ENCODE assay signal across 8 mouse cellular contexts in the genomic region with DNA sequence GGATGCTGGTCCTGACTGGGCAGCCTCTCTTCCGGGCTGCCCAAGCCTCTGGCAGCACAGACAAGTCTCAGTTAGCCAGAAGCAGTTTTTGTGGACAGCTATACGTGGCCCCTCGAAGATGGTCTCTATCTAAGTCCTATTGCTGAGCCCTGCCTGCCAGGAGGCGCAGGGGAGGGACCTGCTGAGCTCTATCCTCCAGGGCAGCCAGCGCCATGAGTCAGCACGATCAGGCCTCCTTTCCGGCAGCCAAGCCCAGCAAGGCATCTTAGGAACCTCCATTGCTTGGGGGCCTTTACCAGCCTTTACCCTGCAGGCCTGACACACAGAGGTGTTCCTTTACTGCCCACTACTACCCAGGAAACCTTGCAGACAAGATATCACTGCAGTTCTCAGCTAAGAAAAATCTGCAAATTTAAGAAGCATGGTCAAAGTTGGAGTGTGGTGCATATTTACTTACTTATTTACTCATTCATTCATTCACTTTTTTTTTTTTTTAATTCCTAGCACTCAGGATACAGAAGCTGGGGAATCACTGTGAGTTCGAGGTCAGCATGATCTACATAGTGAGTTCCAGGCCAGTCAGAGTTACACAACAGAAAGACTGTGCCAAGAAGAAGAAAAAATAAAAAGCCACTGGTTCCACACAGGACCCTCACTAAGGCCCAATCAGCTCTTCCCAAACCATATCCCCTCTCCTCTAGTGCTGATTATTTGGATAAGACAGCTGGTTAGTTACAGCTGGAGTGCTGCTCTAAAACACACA. TPM values are rescaled to one million over a fixed set of nuclear protein-coding genes. Genes with fewer than 3 reads are reported as not detected.
A peak's percentile ranks its signal among the peaks of the same experiment; 100 is the strongest.
DNase-seq lines count a peak whose midpoint lies in the region; ATAC-seq lines count a peak whose summit lies in the region.
"Had no signal": no experiment of that assay in that cellular context is flagged by ENCODE, and none has a peak within 500 bp of the region (broad histone marks: within the 10 kb centered on the region; RNA-seq: fewer than 3 reads in every experiment).

No protein-coding gene starts in this region.

- H3K9ac ChIP-seq in midbrain, embryonic 14.5 days (replicated peaks; ENCODE audit: low read length), result no peak overlapping the region
- no peak overlapping the region for H3K9ac ChIP-seq in midbrain, embryonic 11.5 days (ENCODE audit: low read length)
- 0 out of 2 replicates have a peak overlapping the region, but pooled peaks have one; percentile 3 for H3K9ac ChIP-seq in stomach, embryonic 16.5 days (ENCODE audit: low read length)

- no peaks in the 10 kb centered on the region for H3K9me3 ChIP-seq in midbrain, embryonic 14.5 days (ENCODE audit: control insufficient read depth, low read length)
- H3K9me3 ChIP-seq in midbrain, embryonic 11.5 days (ENCODE audit: control insufficient read depth, low read length), result no peaks in the 10 kb centered on the region
- H3K9me3 ChIP-seq in stomach, embryonic 16.5 days (replicated peaks; ENCODE audit: control insufficient read depth, low read length), result no peaks in the 10 kb centered on the region

- intact Hi-C loops in heart, postnatal 36 days (cut with DNase I), result no loop called here

- H3K27me3 ChIP-seq in midbrain, embryonic 14.5 days (ENCODE audit: control insufficient read depth, insufficient read depth, low read length), result no peaks in the 10 kb centered on the region
- H3K27me3 ChIP-seq in midbrain, embryonic 11.5 days (ENCODE audit: control insufficient read depth, insufficient read depth, low read length), result no peaks in the 10 kb centered on the region
- H3K27me3 ChIP-seq in stomach, embryonic 16.5 days (ENCODE audit: control insufficient read depth, insufficient read depth, low read length), result no peaks in the 10 kb centered on the region

- no peaks in the 10 kb centered on the region for H3K4me1 ChIP-seq in midbrain, embryonic 14.5 days (ENCODE audit: control insufficient read depth, insufficient read depth, low read length)
- no peaks in the 10 kb centered on the region for H3K4me1 ChIP-seq in midbrain, embryonic 11.5 days (ENCODE audit: control insufficient read depth, insufficient read depth, low read length)
- peaks cover 31% of the 10 kb centered on the region for H3K4me1 ChIP-seq in stomach, embryonic 16.5 days (ENCODE audit: control insufficient read depth, insufficient read depth, low read length)

- H3K4me3 ChIP-seq in midbrain, embryonic 14.5 days (replicated peaks; ENCODE audit: low read depth, low read length), result no peak overlapping the region
- H3K4me3 ChIP-seq in midbrain, embryonic 11.5 days (ENCODE audit: low read depth, low read length), result no peak overlapping the region
- no peak overlapping the region for H3K4me3 ChIP-seq in stomach, embryonic 16.5 days (replicated peaks; ENCODE audit: low read length)

- DNase-seq in midbrain, embryonic 14.5 days, result no peak
- DNase-seq in midbrain, embryonic 11.5 days (ENCODE audit: low spot score, missing footprints), result no peak
- peak; percentile 53 for DNase-seq in brain, adult 2 months (ENCODE audit: low read depth, low spot score)
- peak; percentile 19 to 40 for DNase-seq in heart, postnatal 36 days
- no peak for DNase-seq in cerebellum, postnatal 36 days
- DNase-seq in layer of hippocampus, adult 11-12 months (ENCODE audit: low spot score), result no peak
- DNase-seq: cerebellum, adult 9-10 months had no signal

- H3K4me2 ChIP-seq in midbrain, embryonic 14.5 days (ENCODE audit: low read length), result no peak overlapping the region
- H3K4me2 ChIP-seq in midbrain, embryonic 11.5 days, result no peak overlapping the region
- H3K4me2 ChIP-seq in stomach, embryonic 16.5 days (ENCODE audit: low read depth, low read length), result no peak overlapping the region

- H3K36me3 ChIP-seq in midbrain, embryonic 14.5 days (ENCODE audit: control insufficient read depth, insufficient read depth, low read length), result peaks cover 14% of the 10 kb centered on the region; the same call in 1 of the 2 replicates
- no peaks in the 10 kb centered on the region; the same call in 1 of the 2 replicates for H3K36me3 ChIP-seq in midbrain, embryonic 11.5 days (ENCODE audit: control insufficient read depth, insufficient read depth, low read length)
- H3K36me3 ChIP-seq in stomach, embryonic 16.5 days (ENCODE audit: control insufficient read depth, insufficient read depth, low read length), result no peaks in the 10 kb centered on the region

- 49% methylated on average over 8 of the region's 8 CpGs for WGBS in midbrain, embryonic 14.5 days
- 45% methylated on average over 8 of the region's 8 CpGs for WGBS in midbrain, embryonic 11.5 days
- 50% methylated on average over 8 of the region's 8 CpGs for WGBS in stomach, embryonic 16.5 days

- 0 out of 2 replicates have a peak overlapping the region, but pooled peaks have one; percentile 5 for H3K27ac ChIP-seq in midbrain, embryonic 14.5 days (replicated peaks; ENCODE audit: low read depth, low read length)
- no peak overlapping the region for H3K27ac ChIP-seq in midbrain, embryonic 11.5 days (ENCODE audit: low read depth, low read length)
- H3K27ac ChIP-seq in stomach, embryonic 16.5 days (ENCODE audit: low read length), result peak overlapping the region; percentile 14; the same call in 1 of the 2 replicates

- no peak for ATAC-seq in midbrain, embryonic 14.5 days (ENCODE audit: low FRiP score, low TSS enrichment)
- ATAC-seq in midbrain, embryonic 11.5 days (ENCODE audit: low FRiP score), result no peak
- ATAC-seq in stomach, embryonic 16.5 days (ENCODE audit: insufficient read depth, low FRiP score), result no peak

RNA-seq across cellular contexts. Expression of gene Stx2, which starts 7.5 kb away (rescaled TPM):
- 10.4 and 15.6 TPM in 2 replicates for polyA plus RNA-seq in midbrain, embryonic 14.5 days (2014; fragmentation: Nextera tagmentation; extraction: Ambion mirVana)
- 26.0 and 27.6 TPM in 2 replicates for polyA plus RNA-seq in midbrain, embryonic 11.5 days (2014; fragmentation: Nextera tagmentation; extraction: Ambion mirVana)
- total RNA-seq in heart, postnatal 36 days (2021), result 10 to 100 TPM; 12.2 to 20.5 TPM
- polyA plus RNA-seq in stomach, embryonic 16.5 days (2015; fragmentation: Nextera tagmentation; extraction: Ambion mirVana), result 27.8 and 30.6 TPM in 2 replicates

RNA-seq across cellular contexts. Expression of gene Ran, which starts 19.0 kb away (rescaled TPM):
- polyA plus RNA-seq in midbrain, embryonic 14.5 days (2014; fragmentation: Nextera tagmentation; extraction: Ambion mirVana), result 391 and 451 TPM in 2 replicates
- polyA plus RNA-seq in midbrain, embryonic 11.5 days (2014; fragmentation: Nextera tagmentation; extraction: Ambion mirVana), result 948 and 951 TPM in 2 replicates
- total RNA-seq in heart, postnatal 36 days (2021), result 100 to 1,000 TPM in 1 of 2 experiments, 10 to 100 TPM in 1; 86.3 to 103 TPM
- 421 and 484 TPM in 2 replicates for polyA plus RNA-seq in stomach, embryonic 16.5 days (2015; fragmentation: Nextera tagmentation; extraction: Ambion mirVana)

RNA-seq across cellular contexts. Expression of gene Rimbp2, which starts 47.6 kb away (rescaled TPM):
- polyA plus RNA-seq in midbrain, embryonic 14.5 days (2014; fragmentation: Nextera tagmentation; extraction: Ambion mirVana), result 5.1 and 5.8 TPM in 2 replicates
- 1.5 and 1.6 TPM in 2 replicates for polyA plus RNA-seq in midbrain, embryonic 11.5 days (2014; fragmentation: Nextera tagmentation; extraction: Ambion mirVana)
- under 1 TPM in 1 of 2 experiments, not detected in 1; 0.19 TPM for total RNA-seq in heart, postnatal 36 days (2021)
- 0.39 and 0.42 TPM in 2 replicates for polyA plus RNA-seq in stomach, embryonic 16.5 days (2015; fragmentation: Nextera tagmentation; extraction: Ambion mirVana)

Comparison
In these comparisons a context has a peak if more than half of its experiments do, and no peak if none do; other contexts are left out.
1. DNase-seq: peak in brain, adult 2 months (single experiment) and heart, postnatal 36 days (2 of 2); none in midbrain, embryonic 14.5 days (single experiment), midbrain, embryonic 11.5 days (single experiment), cerebellum, postnatal 36 days (0 of 2) and layer of hippocampus, adult 11-12 months (single experiment).